Mouse (Mus musculus) lung, postnatal 14 days (tissue): ENCODE data around the gene Ptgir.
"Not testable (repeated sequence)": the region's sequence is repeated elsewhere in the genome, so short reads cannot be mapped to it uniquely, and the experiment has no call there.

Experiments used
- DNase-seq: peaks from one replicate; pipeline ENCODE4 v3.0.0; 2021

Ptgir gene

DNA sequence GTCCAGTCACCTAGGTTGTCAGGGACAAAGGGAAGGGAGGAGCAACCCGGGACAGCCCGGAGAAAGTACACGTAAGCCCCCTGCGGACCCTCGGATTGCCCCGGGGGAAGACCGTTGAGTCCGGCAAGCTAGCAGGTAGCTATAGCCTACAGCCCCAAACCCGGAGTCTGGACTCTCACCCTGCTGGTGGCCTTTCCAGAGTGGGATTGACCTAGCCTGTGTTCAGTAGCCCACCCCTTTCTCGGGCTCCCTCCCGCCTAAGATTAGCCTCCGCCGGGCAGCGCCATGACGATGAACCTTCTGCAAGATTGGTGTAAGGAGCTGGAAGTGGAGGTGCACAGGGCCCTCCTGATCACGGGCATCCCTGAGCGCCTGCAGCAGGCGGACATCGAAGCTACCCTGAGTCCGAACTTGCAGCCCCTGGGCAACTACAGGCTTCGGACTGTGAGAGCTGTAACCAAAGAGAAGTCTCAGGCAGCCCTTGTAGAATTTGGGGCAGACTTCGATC is 38.6 kb downstream of the Ptgir start:
- DNase-seq: no peak

GRCm38 (mm10) chr7:16945419-16945818 is 39.1 kb downstream of the Ptgir start:
- no peak for DNase-seq

DNA sequence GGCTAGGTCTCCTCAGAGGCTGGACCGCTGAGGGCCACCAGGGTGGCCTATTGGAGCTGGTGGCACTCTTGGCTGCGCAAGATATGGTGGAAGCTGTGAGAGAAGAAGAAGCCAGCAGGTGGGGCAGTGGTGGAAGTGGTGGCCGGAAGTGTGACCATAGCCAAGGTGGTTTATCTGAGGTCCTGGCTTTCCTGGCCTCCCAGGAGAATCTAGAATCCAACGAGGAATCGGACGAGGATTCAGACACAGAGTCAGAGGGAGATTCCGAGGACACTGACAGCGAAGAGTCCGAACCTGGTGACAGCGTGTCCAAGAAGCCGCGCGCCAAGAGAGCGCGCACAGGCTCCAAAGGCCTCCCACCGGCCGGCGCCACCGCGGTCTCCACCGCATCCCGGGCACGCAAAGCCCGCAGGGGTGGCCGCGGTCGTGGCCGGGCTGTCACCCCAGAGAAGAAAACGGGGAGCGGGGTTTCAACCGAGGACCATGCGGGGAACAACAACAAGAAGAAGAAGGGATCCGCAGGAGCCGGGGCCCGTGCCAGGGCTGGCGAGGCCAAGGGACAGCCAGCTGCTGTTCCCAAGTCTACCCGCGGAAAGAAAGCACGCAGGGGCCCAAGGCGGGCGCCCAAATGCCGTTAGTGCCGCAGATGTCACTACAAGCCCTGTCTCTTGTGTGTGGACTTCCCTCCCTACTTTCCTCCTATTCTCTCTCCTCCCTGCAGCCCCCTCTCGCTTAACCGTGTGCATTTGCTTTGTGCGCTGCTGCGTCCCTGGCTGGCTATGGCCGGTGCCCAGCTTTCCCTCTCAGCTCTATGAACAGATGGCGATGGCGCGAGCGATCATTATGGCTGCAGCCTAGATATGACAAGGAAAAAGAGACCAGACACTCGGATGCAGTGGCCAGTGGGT is 40.4 kb downstream of the Ptgir start:
- no peak for DNase-seq

GRCm38 (mm10) chr7:16947349-16947895 is 41.1 kb downstream of the Ptgir start:
- no peak for DNase-seq

DNA sequence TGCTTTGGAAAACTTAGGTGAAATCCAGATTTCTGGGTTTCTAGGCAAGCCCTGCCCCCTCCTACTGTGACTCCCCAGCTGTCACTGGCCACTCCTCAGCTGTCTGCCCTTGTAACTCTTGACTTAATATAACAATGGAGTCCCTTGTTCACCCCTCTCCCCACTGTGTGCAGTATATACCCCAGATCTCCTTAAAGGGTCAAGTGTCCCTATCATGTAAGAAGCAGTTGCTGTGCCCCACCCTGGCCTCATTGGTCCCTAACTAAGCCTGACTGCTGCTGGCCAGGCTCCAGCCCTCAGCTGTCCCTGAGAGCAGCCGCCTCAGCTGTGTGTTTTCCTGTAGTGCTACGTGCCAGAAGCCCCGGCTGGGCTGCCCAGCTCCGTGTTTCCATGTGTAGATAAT is 41.7 kb downstream of the Ptgir start:
- peak; percentile 49 for DNase-seq

DNA sequence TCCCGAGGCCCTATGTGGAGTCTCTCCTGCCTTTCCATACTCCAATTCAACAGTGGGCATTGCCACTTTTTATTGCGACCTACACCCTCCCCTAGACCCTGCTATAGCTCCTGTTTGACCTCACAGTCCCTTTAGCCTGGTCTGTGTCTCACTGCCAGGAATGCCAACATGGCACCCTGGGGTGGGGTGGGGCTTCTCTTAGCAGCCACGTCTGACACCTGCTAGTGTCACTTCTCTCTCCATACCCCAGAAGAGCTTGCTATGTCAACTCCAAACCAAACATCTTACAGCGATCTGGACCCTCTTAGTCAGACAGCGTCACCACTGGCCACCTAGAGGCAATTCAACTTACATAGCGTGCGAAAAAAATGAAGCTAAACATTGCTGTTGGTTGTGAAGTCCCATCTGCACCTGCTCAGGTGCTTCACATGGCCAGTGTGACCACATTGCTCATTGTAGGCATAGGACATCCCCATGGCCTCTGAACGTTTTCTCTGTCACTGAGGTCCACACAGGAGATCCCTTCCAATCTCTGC is 42.7 kb downstream of the Ptgir start:
- no peak for DNase-seq

DNA sequence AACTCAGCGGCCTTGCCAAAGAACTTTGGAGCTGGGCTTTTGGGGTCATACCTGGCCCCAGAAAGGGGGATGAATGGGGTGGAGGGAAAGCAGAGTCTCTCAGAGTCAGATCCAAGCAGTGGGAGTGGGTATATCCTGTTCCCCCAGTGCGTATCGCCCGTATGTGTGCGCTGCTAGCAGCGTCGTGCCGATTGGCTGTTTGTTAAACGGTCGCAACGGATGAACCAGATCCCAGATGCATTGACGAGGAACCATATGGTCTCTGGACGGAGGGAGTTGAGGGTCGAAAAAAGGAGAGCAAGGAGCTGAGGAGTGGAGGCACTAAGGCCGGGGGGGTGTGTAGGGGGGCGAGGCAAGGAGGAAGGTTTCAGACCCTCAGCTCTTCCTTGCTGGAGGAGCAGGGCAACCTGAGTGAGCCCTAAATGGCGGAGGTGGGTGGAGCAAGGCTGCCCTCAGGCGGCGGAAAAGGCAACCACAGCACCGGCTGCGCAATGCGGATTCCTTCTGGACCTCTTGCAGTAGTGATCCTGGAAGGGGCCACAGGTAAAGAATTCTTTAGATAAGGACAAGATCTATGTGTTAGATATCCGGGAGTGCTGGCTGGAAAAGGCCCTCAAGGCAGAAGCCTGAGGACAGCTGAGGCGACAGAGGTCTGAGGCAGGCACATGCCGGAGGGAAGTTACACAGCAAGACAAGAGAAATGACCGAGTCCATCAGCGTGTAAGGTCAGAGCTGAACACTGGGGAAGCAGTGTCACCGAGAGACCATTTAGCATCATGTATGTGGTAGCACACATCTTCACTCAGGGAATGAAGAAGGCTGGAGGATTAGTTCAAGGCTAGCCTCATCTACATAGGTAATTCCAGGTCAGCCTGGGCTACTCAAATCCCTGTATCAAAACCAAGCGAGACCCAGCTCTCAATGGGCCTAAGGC is 43.9 kb downstream of the Ptgir start:
- DNase-seq: peak; percentile 80

- DNase-seq: peak; percentile 83
Measured at GRCm38 (mm10) chr7:16950861-16951635, 44.8 kb downstream of the Ptgir start.

DNA sequence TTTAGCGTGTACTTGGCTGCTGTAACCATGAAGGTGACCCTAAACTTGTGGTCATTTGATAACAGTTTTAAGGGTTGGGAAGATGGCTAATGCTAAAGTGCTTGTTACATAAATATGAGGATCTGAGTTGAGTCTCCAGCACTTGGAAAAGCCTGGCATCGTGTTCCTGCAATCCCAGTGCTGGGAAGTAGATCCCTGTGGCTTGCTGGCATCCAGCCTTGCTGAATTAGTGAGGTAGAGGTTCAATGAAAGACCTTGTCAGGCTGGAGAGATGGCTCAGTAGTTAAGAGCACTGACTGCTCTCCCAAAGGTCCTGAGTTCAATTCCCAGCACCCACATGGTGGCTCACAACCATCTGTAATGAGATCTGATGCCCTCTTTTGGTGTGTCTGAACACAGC is 47.5 kb downstream of the Ptgir start:
- not testable (repeated sequence) for DNase-seq

GRCm38 (mm10) chr7:16955712-16956111 is 49.4 kb downstream of the Ptgir start:
- no peak for DNase-seq

DNA sequence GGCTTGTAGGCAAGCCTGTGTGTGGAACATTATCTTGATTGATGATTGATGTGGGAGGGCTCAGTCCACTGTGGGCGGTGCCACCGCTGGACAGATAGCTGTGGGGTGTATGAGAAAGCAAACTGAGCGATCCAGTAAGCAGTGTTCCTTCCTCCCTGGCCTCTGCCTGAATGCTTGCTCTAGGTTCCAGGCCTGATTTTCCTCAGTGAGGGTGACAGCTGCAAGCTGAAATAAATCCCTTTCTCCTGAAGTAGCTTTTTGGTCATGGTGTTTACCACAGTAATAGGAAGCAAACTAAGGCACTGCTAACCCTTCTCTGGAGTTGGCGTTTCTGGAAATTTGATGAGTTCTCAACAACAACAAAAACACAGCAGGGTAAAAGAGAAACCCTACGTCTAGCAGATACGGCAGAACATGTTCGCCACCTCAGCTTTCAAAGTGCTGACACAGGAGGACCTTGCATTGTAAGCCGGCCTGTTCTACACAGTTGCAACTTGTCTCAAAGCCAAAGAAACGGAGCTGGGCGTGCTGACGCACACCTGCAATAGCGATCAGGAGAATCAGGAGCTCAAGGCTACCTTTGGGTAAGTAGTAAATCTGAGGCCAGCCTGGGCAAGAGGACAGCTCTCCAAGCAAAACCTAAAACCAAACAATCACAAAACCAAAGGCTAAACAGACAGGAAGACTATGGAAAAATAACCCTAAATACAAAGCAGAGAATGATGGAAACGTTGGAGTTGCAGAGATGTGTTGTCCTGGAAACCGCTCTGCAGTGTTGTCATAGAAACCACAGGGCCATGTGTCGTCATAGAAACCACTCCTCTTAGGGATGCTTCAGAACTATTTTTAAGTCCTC is 50.3 kb downstream of the Ptgir start:
- no peak for DNase-seq

- no peak for DNase-seq
Measured at GRCm38 (mm10) chr7:16959539-16960187, 53.4 kb downstream of the Ptgir start, which contains the start of gene Pnmal1. TSS of gene Pnmal1 (plus strand) at chr7:16959679.
